Mouse (Mus musculus): ENCODE results near the gene Apobec2.

DNA sequence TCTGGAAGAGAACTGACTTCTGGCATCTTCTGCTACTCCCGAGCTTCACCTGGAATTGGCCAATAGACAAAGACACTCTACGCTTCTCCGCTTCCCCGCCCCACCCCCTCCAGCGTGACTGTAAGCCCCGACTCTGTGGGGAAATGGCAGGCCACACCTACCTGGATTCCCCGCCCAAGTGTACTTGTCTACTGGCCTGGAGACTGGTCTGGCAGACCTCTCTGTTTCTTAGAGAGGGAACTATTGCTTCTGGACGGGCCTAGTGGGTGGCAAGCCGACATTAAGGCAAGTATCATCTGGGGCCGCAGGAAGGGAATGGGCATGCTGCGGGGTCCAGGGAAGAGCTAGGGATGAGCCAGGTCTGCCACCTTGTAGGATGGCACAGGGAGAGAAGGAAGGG, 22.0 kb upstream of the Apobec2 start, which contains the start of gene Unc5cl:
- TF ChIP-seq CTCF (IDR thresholded peaks at IDR 0.05; ENCODE audit: low read depth, low read length) (no peak), POLR2AphosphoS5 (IDR thresholded peaks at IDR 0.05; ENCODE audit: insufficient replicate concordance, low read depth, low read length) (no peak)

Measured in G1E (cell line).